Mouse (Mus musculus) bone marrow macrophage, adult 2 months (primary cell): Measurements from ENCODE around the gene Tjp2. TPM values are rescaled to one million over a fixed set of nuclear protein-coding genes. Genes with fewer than 3 reads are reported as not detected.
"Not testable (repeated sequence)": the region's sequence is repeated elsewhere in the genome, so short reads cannot be mapped to it uniquely, and the experiment has no call there.

Source experiments
- H3K27ac ChIP-seq: 2 replicates; pipeline ENCODE4 v1.5.1; 2012; ENCODE audit warnings: low read depth, low read length; ENCODE audit not compliant: insufficient read depth
- H3K4me1 ChIP-seq: 2 replicates; pipeline ENCODE4 v1.6.1; 2012; ENCODE audit warnings: low read length; ENCODE audit not compliant: control insufficient read depth, insufficient read depth
- H3K4me3 ChIP-seq: 2 replicates; pipeline ENCODE4 v1.5.1; 2012; ENCODE audit warnings: mild to moderate bottlenecking, low read length, moderate library complexity; ENCODE audit not compliant: insufficient read depth
- CTCF ChIP-seq: IDR thresholded peaks from 2 replicates; pipeline ENCODE4 v1.5.1; 2012; ENCODE audit warnings: low read depth, mild to moderate bottlenecking, low read length, moderate library complexity
- POLR2A ChIP-seq: IDR thresholded peaks from 2 replicates; pipeline ENCODE4 v1.6.1; 2012; ENCODE audit warnings: mild to moderate bottlenecking, low read depth, low read length, borderline replicate concordance
- polyA plus RNA-seq: library from polyadenylated mRNA; stranded (reverse); fragments of >200 nt; gene quantifications from 2 replicates; pipeline ENCODE4 v1.2.4, GENCODE M21; 2012; ENCODE audit not compliant: missing spikeins, insufficient read depth, insufficient read length

The Tjp2 gene
- polyA plus RNA-seq, 1 experiment: 6.5 TPM

DNA sequence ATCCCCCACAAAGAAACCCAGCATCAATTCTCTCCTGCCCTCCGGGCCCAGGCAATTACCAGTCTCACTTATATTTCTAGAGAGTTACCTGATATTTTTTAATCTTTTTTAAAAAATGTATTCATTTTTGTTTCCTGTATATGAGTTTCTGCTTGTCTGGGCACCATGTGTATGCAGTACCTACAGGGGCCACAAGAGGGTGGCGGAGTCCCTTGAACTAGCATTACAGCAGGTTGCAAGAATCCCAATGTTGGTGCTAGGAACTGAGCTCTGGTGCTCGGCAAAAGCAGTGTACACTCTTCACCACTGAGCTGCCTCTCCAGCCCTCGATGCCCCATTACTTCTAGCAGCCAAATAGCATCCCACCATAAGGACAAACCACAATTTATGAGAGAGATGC, 30.6 kb downstream of the Tjp2 start:
- Histone ChIP-seq H3K4me1 (no peaks in the 10 kb centered on the region), H3K27ac (no peak overlapping the region), H3K4me3 (no peak overlapping the region)
- peak; percentile 26; the same call in 1 of the 2 replicates for TF ChIP-seq CTCF
- TF ChIP-seq POLR2A: no peak

GRCm38 (mm10) chr19:24192946-24193345, 31.9 kb downstream of the Tjp2 start:
- H3K4me1 ChIP-seq: no peaks in the 10 kb centered on the region
- no peak overlapping the region for H3K27ac ChIP-seq
- H3K4me3 ChIP-seq: no peak overlapping the region
- TF ChIP-seq CTCF (no peak), POLR2A (no peak)

DNA sequence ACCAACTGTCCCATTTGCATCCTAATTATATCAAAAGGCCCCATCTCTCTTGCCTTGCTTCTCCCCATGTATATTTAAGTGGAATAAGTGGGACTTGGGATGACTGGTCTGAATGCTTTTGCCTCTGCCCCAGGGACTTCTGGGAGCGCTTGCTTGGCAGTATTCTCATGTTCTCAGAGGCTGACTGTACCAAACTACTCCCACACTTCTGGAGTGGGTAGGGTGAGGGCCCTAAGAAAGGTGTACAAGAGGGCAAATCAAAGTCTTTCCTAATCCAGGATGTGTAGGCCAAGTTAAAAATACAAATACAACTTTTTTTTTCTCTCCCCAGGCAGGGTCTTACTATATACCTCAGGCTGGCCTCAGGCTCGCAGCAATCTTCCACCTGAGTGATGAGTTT, 37.0 kb downstream of the Tjp2 start:
- no peak overlapping the region for H3K4me3 ChIP-seq
- TF ChIP-seq POLR2A: no peak
- TF ChIP-seq CTCF: no peak
- no peaks in the 10 kb centered on the region for H3K4me1 ChIP-seq
- no peak overlapping the region for H3K27ac ChIP-seq

DNA sequence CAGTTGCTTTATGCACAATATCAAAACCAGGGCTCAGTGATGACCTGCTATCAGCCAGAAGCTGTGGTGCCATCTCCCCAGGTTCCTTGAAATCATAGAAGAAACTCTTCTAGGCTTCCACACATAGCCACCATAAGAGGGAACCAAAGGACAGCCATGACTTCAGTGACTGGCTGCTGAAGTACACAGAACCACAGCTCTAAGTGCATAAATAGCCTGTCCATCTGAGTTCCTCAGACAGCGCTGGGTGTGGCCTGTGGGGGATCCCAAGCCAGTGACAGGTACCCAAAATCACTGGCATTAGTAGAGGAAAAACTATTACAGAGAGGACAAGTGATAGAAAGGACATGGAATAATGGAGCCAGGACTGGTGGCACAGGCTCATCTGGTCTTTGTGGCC, 37.5 kb downstream of the Tjp2 start:
- not testable (repeated sequence) for H3K4me1 ChIP-seq, H3K27ac ChIP-seq, H3K4me3 ChIP-seq

GRCm38 (mm10) chr19:24183680-24184235, 41.1 kb downstream of the Tjp2 start:
- no peak overlapping the region for H3K4me3 ChIP-seq
- H3K27ac ChIP-seq: no peak overlapping the region
- TF ChIP-seq POLR2A (no peak), CTCF (no peak)
- no peaks in the 10 kb centered on the region for H3K4me1 ChIP-seq

- Histone ChIP-seq H3K4me3 (no peak overlapping the region), H3K27ac (no peak overlapping the region), H3K4me1 (peaks cover 13% of the 10 kb centered on the region)
- TF ChIP-seq CTCF (no peak), POLR2A (no peak)
Measured at GRCm38 (mm10) chr19:24180415-24180814, 44.4 kb downstream of the Tjp2 start.

DNA sequence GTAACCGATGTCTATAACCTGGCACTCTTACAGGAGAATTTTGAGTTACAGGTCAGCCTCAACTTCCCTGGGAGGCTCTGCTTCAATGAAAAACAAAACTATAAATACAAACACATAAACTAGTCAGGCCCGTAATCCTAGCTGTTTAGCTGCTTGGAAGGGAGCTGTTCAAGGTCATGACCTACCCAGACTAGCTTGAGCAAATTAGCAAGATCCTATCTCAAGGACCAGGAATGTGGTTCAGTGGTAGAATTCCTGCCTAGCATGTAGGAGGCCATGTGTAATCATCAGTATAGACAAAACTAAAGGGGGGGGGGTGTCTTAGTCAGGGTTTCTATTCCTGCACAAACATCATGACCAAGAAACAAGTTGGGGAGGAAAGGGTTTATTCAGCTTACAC, 46.7 kb downstream of the Tjp2 start:
- Histone ChIP-seq H3K27ac (no peak overlapping the region), H3K4me3 (no peak overlapping the region), H3K4me1 (peaks cover 17% of the 10 kb centered on the region)
- TF ChIP-seq POLR2A (no peak), CTCF (no peak)

DNA sequence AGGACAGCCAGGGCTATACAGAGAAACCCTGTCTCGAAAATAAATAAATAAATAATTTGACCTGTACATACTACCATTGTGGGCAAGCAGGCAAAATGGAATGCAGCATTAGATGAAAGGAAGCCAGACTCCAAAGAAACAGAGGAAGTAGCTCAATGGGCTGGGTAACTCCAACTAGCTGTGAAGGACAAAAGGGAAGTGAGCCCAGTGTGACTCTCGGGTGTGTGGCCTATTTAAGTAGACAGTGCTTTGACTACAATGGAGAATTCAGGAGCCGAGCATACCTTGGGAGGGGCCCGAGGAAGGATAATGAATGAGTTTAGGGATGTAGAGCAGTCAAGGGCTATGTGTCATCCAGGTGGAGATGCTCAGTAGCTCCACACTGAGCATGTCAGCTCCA, 48.1 kb downstream of the Tjp2 start:
- H3K27ac ChIP-seq: peak overlapping the region; percentile 36
- H3K4me3 ChIP-seq: no peak overlapping the region
- peaks cover 27% of the 10 kb centered on the region for H3K4me1 ChIP-seq
- TF ChIP-seq CTCF (no peak), POLR2A (no peak)

- Histone ChIP-seq H3K4me1 (peaks cover 27% of the 10 kb centered on the region), H3K4me3 (peak overlapping the region; percentile 88), H3K27ac (no peak overlapping the region)
- TF ChIP-seq CTCF (no peak), POLR2A (no peak)
Measured at GRCm38 (mm10) chr19:24174896-24175295, 49.9 kb downstream of the Tjp2 start.

DNA sequence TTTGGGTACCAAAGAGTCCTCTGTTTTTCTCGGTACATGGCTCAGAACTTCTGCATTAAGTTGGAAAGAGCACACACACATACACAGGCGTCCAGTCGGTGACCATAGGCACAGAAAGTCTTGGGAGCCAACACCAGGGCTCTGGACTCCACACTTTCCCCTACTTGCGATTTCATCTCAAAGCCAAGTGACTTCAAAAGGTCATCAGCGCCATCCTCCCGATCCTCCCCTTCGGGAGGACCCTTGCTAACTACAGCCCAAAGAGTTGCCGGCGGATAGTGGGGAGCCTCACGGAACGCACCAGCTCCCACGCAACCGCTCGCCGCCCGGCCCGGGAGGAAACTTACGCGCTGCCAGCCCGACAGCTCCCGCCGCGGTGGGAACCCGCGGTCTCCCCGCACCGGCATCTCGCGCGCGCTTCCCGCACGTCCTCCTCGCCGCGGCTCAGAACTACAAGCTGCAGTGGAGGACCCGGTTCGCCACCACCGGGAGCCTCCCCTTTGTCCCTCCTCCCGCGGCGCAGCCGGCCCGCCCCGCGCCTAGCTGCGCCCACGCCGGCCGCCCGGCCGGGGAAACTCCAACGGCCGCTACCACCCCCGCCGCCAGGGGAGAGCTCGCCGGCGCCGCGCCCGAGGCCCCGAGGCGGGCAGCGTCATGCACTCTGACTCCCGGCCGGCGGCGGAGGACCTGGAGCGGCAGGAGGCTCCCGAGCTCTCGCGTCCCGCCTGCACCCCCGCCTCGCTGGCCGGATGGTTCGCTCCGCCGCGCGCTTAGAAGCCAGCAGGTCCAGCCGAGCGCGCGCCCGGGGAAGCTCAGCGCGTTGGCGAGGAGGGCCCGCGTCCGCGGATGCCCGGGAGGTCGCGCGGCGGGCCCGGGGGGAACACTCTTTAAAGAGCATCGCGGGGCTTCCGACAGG, 51.0 kb downstream of the Tjp2 start:
- no peak for TF ChIP-seq POLR2A
- no peak for TF ChIP-seq CTCF
- Histone ChIP-seq H3K4me3 (peak overlapping the region; percentile 88), H3K4me1 (peaks cover 27% of the 10 kb centered on the region), H3K27ac (peak overlapping the region; percentile 69)

DNA sequence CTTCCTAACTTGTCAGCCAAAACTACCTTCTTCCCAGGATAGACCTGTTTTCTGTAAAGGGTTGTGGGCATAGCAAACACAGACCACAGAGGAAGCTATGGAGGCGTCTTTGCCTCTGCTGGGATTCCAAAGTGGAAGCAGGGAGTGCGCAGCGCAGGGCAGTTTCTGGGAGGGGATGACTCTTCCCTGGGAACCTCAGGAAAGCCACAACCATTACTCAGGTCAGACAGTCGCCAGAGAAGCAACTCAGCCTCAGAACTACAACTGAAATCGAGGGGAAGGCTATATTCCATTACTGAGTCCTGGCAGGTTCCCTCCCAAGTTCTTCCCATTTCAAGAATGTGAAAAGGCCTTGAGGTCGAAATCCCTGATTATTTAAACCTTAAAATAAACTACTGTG, 51.8 kb downstream of the Tjp2 start:
- no peak for TF ChIP-seq CTCF
- TF ChIP-seq POLR2A: no peak
- H3K4me1 ChIP-seq: peaks cover 27% of the 10 kb centered on the region
- H3K4me3 ChIP-seq: peak overlapping the region; percentile 88; the same call in 1 of the 2 replicates
- H3K27ac ChIP-seq: no peak overlapping the region
